Mouse (Mus musculus) adrenal gland, postnatal 4 days (tissue): ENCODE measurements at regions not wholly inside any gene's neighbourhood (a gene's known extent, or its start where the extent isn't known, plus 50 kb on each side); places are given as distances from the start of the nearest gene placed in this dataset.
"Not testable (repeated sequence)": the region's sequence is repeated elsewhere in the genome, so short reads cannot be mapped to it uniquely, and the experiment has no call there.

Experiments used
- DNase-seq, 2 experiments: peaks; one replicate each; pipeline ENCODE4 v3.0.0; 2021 to 2022; ENCODE audit warnings: low spot score in 2 of 2, mixed read lengths in 2 of 2

DNA sequence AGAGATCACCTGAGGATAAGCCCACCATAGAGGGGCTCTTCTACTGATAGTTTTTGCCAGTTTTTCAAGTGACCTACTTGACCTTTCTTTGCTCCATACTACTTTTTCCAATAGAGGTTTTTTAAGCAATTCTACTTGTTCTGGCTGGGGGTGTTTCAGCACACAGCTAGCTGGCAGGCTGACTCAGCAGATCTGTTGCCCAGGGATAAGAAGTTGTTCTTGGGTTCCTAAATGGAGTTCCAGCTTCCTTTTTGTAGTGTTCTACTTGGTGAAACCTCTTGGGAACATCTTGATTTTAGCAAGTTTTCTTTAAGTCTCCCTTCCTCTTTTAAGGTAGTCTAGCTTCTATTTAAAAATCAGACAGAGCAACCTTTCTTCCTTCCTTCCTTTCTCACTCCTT lies 61.0 kb downstream of the 4930474N05Rik start:
- no peak for DNase-seq

GRCm38 (mm10) chr14:36156175-36156574 lies 61.5 kb downstream of the 4930474N05Rik start:
- DNase-seq: no peak

DNA sequence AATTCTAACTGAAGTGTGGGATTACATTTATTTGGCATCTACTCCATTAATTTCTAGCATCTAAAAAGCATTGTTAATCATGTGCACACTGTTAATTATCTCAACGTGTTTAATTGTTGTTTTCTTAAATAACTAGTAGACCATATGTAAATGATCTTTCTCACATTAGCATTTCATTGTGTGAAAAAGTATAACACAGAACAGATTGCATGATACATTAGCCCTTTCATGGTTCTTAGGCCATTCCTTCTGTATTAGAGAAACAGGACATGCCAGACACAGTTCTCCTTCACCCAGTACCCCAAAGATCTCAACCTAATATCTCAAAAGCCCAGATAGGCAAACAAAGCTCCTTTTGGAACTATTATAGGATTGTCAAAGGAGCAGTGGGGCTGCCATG lies 89.0 kb downstream of the 4930474N05Rik start:
- DNase-seq: no peak

DNA sequence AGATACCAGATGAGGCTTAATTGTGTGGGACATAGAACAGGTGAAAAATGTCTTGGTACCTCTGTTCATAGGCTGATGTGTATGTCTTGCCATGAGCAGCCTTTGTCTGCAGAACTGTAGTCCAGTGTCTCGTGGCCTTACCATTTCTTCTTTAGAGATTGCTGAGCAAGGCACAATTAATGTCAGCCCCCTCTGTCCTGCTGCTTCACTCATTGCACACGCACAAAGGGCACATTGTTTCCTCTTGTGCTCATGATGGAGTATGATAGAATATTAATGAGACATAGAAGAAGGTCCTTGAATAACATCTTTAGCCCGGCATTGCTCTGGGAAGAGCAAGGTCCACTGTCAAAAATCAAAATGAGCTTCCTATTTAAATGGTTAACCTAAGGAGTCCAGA lies 101.8 kb downstream of the 4930474N05Rik start:
- no peak for DNase-seq

GRCm38 (mm10) chr14:36198396-36198795 lies 103.7 kb downstream of the 4930474N05Rik start:
- DNase-seq: no peak

- DNase-seq: no peak
Measured at GRCm38 (mm10) chr14:36203855-36204254, 109.1 kb downstream of the 4930474N05Rik start.

DNA sequence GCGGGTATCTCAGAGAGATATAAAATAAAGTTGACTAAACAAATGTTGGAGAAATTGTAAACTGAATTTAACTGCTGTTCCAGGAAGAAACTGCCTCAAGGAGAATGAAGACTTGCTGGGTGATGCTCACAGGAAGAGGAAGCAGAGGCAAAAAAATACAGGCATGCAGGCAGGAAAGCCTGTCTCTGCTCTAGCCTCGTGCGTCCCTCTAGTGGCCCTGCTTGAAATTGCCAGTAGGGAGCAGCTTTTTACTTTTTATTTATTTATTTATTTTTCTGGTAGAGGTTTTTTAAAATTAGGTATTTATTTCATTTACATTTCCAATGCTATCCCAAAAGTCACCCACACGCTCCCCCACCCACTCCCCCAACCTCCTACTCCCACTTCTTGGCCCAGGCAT lies 118.1 kb downstream of the 4930474N05Rik start:
- peak; percentile 3 to 6 for DNase-seq

DNA sequence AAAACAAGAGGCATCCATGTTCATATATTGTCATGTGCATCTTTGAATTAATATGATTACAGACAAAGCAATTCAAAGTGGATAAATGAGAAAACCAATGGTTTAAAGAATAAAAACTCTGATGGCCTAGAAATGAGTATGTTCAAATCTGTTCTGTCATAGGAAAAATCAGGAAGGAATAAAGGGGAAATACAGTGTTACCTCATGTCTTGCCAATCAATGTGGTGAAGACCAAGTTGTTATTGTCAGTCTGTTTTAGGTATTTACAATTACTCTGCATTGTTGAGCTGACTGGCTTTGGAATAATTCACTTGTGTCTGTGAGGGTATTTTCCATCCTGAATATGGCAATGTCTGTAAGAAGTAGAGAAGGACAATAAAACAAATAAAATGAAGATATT lies 151.1 kb downstream of the 4930474N05Rik start:
- no peak for DNase-seq

GRCm38 (mm10) chr14:36262126-36262525 lies 167.4 kb downstream of the 4930474N05Rik start:
- no peak for DNase-seq

DNA sequence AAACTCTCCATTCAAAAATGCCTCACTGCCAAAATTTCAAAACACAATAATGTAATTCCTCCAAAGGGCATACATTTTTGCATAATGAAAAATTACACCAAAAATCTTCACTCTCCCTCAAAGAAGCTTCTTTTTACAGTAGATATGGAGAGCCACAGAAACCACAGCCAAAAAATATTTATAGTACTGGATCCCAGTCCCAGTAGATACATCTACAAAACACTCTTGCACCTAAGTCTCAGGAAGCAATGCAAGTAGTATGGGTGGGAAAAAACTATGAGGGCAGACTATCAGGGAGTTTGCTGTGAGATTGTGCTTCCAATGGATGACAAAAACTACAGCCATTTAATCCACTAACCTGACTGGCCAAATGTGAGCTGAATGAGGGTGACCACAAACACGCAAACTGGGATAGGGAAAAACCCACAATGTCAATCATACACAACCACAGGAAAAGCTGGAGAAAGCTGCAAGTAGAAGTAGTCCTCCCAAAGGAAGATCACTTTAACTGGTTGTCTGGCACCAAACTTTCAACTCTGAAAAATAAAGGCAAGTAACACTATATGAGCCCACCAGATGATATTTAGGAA lies 189.2 kb downstream of the 4930474N05Rik start:
- no peak for DNase-seq

DNA sequence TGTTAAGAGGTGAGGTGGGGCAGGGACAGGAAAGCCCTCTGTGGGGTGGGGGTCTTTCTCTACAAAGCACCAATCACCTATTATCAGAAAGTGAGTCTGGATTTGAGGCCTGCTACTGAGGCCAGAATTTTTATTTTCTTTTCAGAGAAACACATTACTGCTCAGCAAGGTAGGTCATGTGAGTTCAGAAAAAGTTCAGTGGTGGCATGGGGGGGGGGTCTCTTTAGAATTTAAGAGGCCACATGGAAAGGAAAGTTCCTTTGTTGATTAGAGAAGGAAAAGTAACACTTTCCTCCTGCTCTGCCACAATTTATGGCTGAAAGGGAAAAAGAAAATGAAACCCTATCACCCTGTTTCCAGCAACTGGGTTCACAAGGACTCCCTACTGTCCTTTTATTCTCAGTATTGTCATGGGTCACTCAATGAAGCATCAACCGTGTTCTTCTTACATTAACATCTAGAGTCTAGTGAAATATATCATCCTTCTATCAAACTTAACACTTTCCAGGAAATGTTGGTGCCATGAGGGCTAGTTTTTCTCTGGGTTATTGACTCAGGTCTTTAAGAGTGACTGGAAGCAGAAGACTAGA lies 194.1 kb downstream of the 4930474N05Rik start:
- DNase-seq: no peak

- no peak for DNase-seq
Measured at GRCm38 (mm10) chr14:36310324-36310723, 215.6 kb downstream of the 4930474N05Rik start.

DNA sequence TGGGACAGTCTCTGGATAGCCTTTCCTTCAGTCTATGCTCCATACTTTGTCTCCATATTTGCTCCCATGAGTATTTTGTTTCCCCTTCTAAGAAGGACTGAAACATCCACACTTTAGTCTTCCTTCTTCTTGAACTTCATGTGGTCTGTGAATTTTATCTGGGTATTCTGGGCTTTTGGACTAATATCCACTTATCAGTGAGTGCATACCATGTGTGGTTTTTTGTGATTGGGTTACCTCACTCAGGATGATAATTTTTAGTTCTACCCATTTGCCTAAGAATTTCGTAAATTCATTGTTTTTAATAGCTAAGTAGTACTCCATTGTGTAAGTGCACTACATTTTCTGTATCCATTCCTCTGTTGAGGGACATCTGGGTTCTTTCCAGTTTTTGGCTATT lies 220.0 kb downstream of the 4930474N05Rik start:
- not testable (repeated sequence) for DNase-seq

- no peak for DNase-seq
Measured at GRCm38 (mm10) chr14:36316418-36317111, 221.8 kb downstream of the 4930474N05Rik start.

DNA sequence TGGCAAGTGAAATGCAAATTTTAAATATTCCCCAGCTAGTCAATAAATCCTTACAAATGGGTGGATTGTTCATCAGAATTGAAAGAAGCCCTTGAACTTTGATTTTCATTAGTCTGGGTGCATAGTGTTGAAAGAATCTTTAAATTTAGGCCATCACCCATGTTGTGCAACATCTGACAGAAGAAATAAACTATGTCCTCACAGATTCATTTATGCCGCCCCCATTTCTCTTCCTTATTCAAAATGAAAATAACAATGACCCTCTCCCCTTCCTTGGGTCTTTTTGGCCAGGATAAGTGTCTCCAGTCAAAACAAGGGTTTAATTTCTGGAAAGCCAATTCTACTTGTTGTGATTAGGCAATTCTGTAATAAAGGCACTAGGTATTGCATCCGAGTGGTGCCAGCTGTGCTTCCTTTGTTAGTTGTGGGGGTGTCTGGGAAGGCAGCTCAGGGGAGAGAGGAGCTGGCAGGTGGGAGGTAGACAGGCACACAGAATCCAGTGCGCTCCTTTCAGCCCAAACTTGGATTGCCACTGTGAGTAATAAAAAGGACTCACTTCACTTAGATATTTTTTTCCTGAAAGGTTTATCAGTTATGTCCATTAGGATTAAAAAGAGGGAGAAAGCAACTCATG lies 233.7 kb downstream of the 4930474N05Rik start:
- DNase-seq: no peak

DNA sequence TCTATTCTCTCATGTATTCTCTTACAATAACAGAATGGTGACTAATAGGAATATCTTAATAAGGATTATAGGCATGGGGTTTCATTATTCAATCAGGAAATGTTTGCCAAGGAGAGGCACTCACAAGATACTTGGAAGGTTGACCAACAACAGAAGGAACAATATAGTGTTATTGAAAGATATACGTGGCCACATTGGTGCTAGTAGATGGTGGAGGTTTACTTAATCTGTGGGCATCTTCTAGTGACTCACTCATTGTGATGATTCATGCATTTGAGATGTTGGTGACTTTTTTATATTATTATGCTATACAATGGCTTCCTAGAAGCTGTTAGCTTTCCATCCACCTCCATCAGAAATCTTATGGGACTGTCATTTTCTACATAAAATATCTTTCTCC lies 246.1 kb downstream of the 4930474N05Rik start:
- DNase-seq: no peak
